Mouse (Mus musculus) bone marrow macrophage, adult 2 months (primary cell): ENCODE data around the gene Wnk4.

Source experiments
- CTCF ChIP-seq: IDR thresholded peaks from 2 replicates; pipeline ENCODE4 v1.5.1; 2012; ENCODE audit warnings: low read depth, mild to moderate bottlenecking, low read length, moderate library complexity
- POLR2A ChIP-seq: IDR thresholded peaks from 2 replicates; pipeline ENCODE4 v1.6.1; 2012; ENCODE audit warnings: mild to moderate bottlenecking, low read depth, low read length, borderline replicate concordance

DNA sequence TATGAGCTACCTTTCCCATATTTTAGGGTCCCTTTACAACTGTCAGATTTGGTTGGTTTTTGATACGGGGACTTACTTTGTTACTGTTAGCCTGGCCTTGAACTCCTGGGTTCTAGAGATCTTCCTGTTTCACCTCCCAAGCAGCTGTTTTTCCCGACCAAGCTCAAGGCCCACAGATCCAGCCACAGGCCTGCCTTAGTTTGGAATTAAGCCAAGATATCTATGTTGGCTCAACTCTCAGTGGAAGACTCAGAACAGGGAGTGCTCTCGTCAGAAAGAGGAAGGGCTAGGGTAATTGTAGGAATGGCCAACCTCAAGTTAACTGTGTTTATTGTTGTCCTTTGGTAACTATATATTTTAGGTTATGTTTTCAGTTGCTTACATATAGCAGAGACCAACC lies 51.8 kb downstream of the Wnk4 start:
- TF ChIP-seq POLR2A (no peak), CTCF (no peak)
